11 mouse cellular contexts compared by ENCODE assay signal in the genomic region with DNA sequence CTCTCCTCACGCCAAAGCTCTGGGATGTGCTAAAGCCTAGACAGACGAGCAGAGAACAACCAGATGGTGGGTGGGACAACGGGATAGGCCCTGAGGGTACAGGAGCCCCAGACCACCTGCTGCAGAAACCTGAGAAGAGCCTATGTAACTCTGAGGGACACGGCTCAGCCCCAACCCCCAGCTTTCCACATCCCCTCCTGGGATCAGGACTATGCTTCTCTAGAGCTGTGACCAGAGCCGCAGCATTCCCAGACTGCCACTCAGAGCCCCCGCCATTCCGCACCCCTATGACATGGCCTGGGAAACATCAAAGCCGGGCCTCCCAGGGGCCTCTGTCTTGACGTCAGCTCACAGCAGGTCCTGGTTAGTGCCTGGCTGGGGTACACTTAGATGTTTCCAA. TPM values are rescaled to one million over a fixed set of nuclear protein-coding genes. Genes with fewer than 3 reads are reported as not detected.
DNase-seq lines count a peak whose midpoint lies in the region; ATAC-seq and TF ChIP-seq lines count a peak whose summit lies in the region.
"Had no signal": no experiment of that assay in that cellular context is flagged by ENCODE, and none has a peak within 500 bp of the region (broad histone marks: within the 10 kb centered on the region; RNA-seq: fewer than 3 reads in every experiment).

No protein-coding gene starts in this region.

- no peak for DNase-seq in hindbrain, postnatal 0 days (ENCODE audit: low spot score)
- DNase-seq in ES-E14 (ENCODE audit: low read depth, low spot score): no peak
- DNase-seq in embryonic facial prominence, embryonic 10.5 days (ENCODE audit: low spot score): peak; percentile 78
- DNase-seq in cerebellum, postnatal 25 days: no peak
- DNase-seq in spleen, adult 18-20 months: no peak
- DNase-seq: gastrocnemius, postnatal 25 days; kidney, adult 2 months; lung, postnatal 10 days had no signal

- no peaks in the 10 kb centered on the region for H3K27me3 ChIP-seq in hindbrain, embryonic 13.5 days
- no peaks in the 10 kb centered on the region for H3K27me3 ChIP-seq in hindbrain, postnatal 0 days (ENCODE audit: insufficient read depth, low read length)
- H3K27me3 ChIP-seq in embryonic facial prominence, embryonic 10.5 days (replicated peaks; ENCODE audit: low read depth, poor library complexity, severe bottlenecking): no peaks in the 10 kb centered on the region
- H3K27me3 ChIP-seq in limb, embryonic 13.5 days: no peaks in the 10 kb centered on the region

- in situ Hi-C loops in ES-E14 (cut with MboI; ENCODE audit: low sequenced_read_pairs in 2 of 2, unreplicated experiment in 2 of 2): no loop called here

- TF ChIP-seq CTCF in hindbrain, postnatal 0 days (IDR thresholded peaks at IDR 0.05; ENCODE audit: low read depth): no peak

- H3K27ac ChIP-seq in hindbrain, embryonic 13.5 days: 0 out of 2 replicates have a peak overlapping the region, but pooled peaks have one; percentile 58
- no peak overlapping the region for H3K27ac ChIP-seq in hindbrain, postnatal 0 days
- H3K27ac ChIP-seq in ES-E14 (ENCODE audit: insufficient read depth, low read depth, low read length, poor library complexity, severe bottlenecking): peak overlapping the region; percentile 36; the same call in 1 of the 2 replicates
- H3K27ac ChIP-seq in embryonic facial prominence, embryonic 10.5 days (replicated peaks): peak overlapping the region; percentile 81
- H3K27ac ChIP-seq in limb, embryonic 13.5 days: peak overlapping the region; percentile 73

- no peaks in the 10 kb centered on the region for H3K9me3 ChIP-seq in hindbrain, embryonic 13.5 days
- no peaks in the 10 kb centered on the region for H3K9me3 ChIP-seq in hindbrain, postnatal 0 days (ENCODE audit: low read length)
- H3K9me3 ChIP-seq in ES-E14 (ENCODE audit: control insufficient read depth, insufficient read depth, low read depth, low read length): no peaks in the 10 kb centered on the region
- no peaks in the 10 kb centered on the region; the same call in 1 of the 2 replicates for H3K9me3 ChIP-seq in embryonic facial prominence, embryonic 10.5 days
- H3K9me3 ChIP-seq in limb, embryonic 13.5 days: no peaks in the 10 kb centered on the region

- no peak overlapping the region for H3K4me2 ChIP-seq in hindbrain, embryonic 13.5 days
- no peak overlapping the region for H3K4me2 ChIP-seq in hindbrain, postnatal 0 days (ENCODE audit: low read depth, low read length)
- peak overlapping the region; percentile 34 for H3K4me2 ChIP-seq in limb, embryonic 13.5 days (replicated peaks)

- 47% methylated on average over 9 of the region's 9 CpGs for WGBS in hindbrain, embryonic 13.5 days
- 52% methylated on average over 9 of the region's 9 CpGs for WGBS in hindbrain, postnatal 0 days
- WGBS in embryonic facial prominence, embryonic 10.5 days: 20% methylated on average over 9 of the region's 9 CpGs
- WGBS in limb, embryonic 13.5 days: 10% methylated on average over 9 of the region's 9 CpGs

- peaks cover 17% of the 10 kb centered on the region for H3K4me1 ChIP-seq in hindbrain, embryonic 13.5 days (replicated peaks)
- H3K4me1 ChIP-seq in hindbrain, postnatal 0 days (ENCODE audit: insufficient read depth, low read length): no peaks in the 10 kb centered on the region
- peaks cover 1 to 29% of the 10 kb centered on the region in 2 experiments for H3K4me1 ChIP-seq in ES-E14 (ENCODE audit: control insufficient read depth in 2 of 2, insufficient read depth in 2 of 2, low read length in 2 of 2, poor library complexity in 1 of 2)
- H3K4me1 ChIP-seq in embryonic facial prominence, embryonic 10.5 days: peaks cover 25% of the 10 kb centered on the region
- H3K4me1 ChIP-seq in limb, embryonic 13.5 days: peaks cover 24% of the 10 kb centered on the region

- H3K9ac ChIP-seq in hindbrain, embryonic 13.5 days: no peak overlapping the region
- no peak overlapping the region for H3K9ac ChIP-seq in hindbrain, postnatal 0 days (replicated peaks; ENCODE audit: low read length)
- H3K9ac ChIP-seq in ES-E14 (ENCODE audit: insufficient read depth, low read depth, low read length, poor library complexity, severe bottlenecking): no peak overlapping the region
- H3K9ac ChIP-seq in limb, embryonic 13.5 days: peak overlapping the region; percentile 53

- H3K4me3 ChIP-seq in hindbrain, embryonic 13.5 days: no peak overlapping the region
- no peak overlapping the region for H3K4me3 ChIP-seq in hindbrain, postnatal 0 days (ENCODE audit: low read length)
- no peak overlapping the region for H3K4me3 ChIP-seq in ES-E14 (ENCODE audit: insufficient read depth in 1 of 2, low read depth in 1 of 2, low read length in 2 of 2, poor library complexity in 1 of 2, severe bottlenecking in 1 of 2)
- H3K4me3 ChIP-seq in embryonic facial prominence, embryonic 10.5 days: peak overlapping the region; percentile 31
- no peak overlapping the region for H3K4me3 ChIP-seq in limb, embryonic 13.5 days

- H3K36me3 ChIP-seq in hindbrain, embryonic 13.5 days: peaks cover 14% of the 10 kb centered on the region
- 0 out of 2 replicates have a peak, but pooled peaks cover 10% of the 10 kb centered on the region for H3K36me3 ChIP-seq in hindbrain, postnatal 0 days (ENCODE audit: insufficient read depth, low read length)
- H3K36me3 ChIP-seq in ES-E14 (ENCODE audit: control insufficient read depth, insufficient read depth, low read length, poor library complexity, severe bottlenecking): peaks cover 5% of the 10 kb centered on the region; the same call in 1 of the 2 replicates
- H3K36me3 ChIP-seq in embryonic facial prominence, embryonic 10.5 days (replicated peaks): peaks cover 51% of the 10 kb centered on the region
- peaks cover 37% of the 10 kb centered on the region for H3K36me3 ChIP-seq in limb, embryonic 13.5 days

- ATAC-seq in hindbrain, embryonic 13.5 days (ENCODE audit: low FRiP score): no peak
- no peak for ATAC-seq in hindbrain, postnatal 0 days
- peak; percentile 80 for ATAC-seq in limb, embryonic 13.5 days (ENCODE audit: low FRiP score, low read depth)

TF ChIP-seq in ES-E14, 5 proteins besides CTCF, POLR2A, EP300 and RAD21:
- TF ChIP-seq ZC3H11A (IDR thresholded peaks at IDR 0.05; ENCODE audit: borderline replicate concordance, low read depth, low read length): no peak
- no peak for TF ChIP-seq MAFK (IDR thresholded peaks at IDR 0.05; ENCODE audit: insufficient read depth, low read depth, low read length)
- no peak for TF ChIP-seq ZNF384 (IDR thresholded peaks at IDR 0.05; ENCODE audit: low read depth, low read length)
- no peak for TF ChIP-seq CHD2 (IDR thresholded peaks at IDR 0.05; ENCODE audit: low read depth, low read length)
- TF ChIP-seq HCFC1 (IDR thresholded peaks at IDR 0.05; ENCODE audit: borderline replicate concordance, insufficient read depth, low read length): no peak

RNA-seq across cellular contexts. Expression of gene Ptk7, which starts 34.7 kb away (rescaled TPM):
- polyA plus RNA-seq in hindbrain, embryonic 13.5 days (2015; fragmentation: Nextera tagmentation; extraction: Ambion mirVana): 39.9 and 40.7 TPM in 2 replicates
- total RNA-seq in hindbrain, postnatal 0 days (2014; rRNA removed): 77.6 and 79.3 TPM in 2 replicates
- 24.5 and 25.1 TPM in 2 replicates for polyA plus RNA-seq in hindbrain, postnatal 0 days (2015; fragmentation: Nextera tagmentation; extraction: Ambion mirVana)
- 200 and 384 TPM in 2 replicates for total RNA-seq in ES-E14 (2012; rRNA removed)
- 92.5 and 95.1 TPM in 2 replicates for polyA plus RNA-seq in embryonic facial prominence, embryonic 10.5 days (2016; fragmentation: Nextera tagmentation; extraction: Ambion mirVana)
- 128 and 138 TPM in 2 replicates for polyA plus RNA-seq in limb, embryonic 13.5 days (2015; fragmentation: Nextera tagmentation; extraction: Ambion mirVana)
- total RNA-seq: neutrophil, adult 5-6 weeks had no signal

RNA-seq across cellular contexts. Expression of gene Srf, which starts 38.6 kb away (rescaled TPM):
- polyA plus RNA-seq in hindbrain, embryonic 13.5 days (2015; fragmentation: Nextera tagmentation; extraction: Ambion mirVana): 4.6 and 4.8 TPM in 2 replicates
- 67.0 and 67.3 TPM in 2 replicates for total RNA-seq in hindbrain, postnatal 0 days (2014; rRNA removed)
- 3.0 and 3.8 TPM in 2 replicates for polyA plus RNA-seq in hindbrain, postnatal 0 days (2015; fragmentation: Nextera tagmentation; extraction: Ambion mirVana)
- 65.2 and 75.6 TPM in 2 replicates for total RNA-seq in ES-E14 (2012; rRNA removed)
- polyA plus RNA-seq in embryonic facial prominence, embryonic 10.5 days (2016; fragmentation: Nextera tagmentation; extraction: Ambion mirVana): 5.6 and 7.0 TPM in 2 replicates
- polyA plus RNA-seq in limb, embryonic 13.5 days (2015; fragmentation: Nextera tagmentation; extraction: Ambion mirVana): 5.8 and 7.3 TPM in 2 replicates

RNA-seq across cellular contexts. Expression of gene Cul9, which starts 48.4 kb away (rescaled TPM):
- 17.1 and 21.6 TPM in 2 replicates for polyA plus RNA-seq in hindbrain, embryonic 13.5 days (2015; fragmentation: Nextera tagmentation; extraction: Ambion mirVana)
- total RNA-seq in hindbrain, postnatal 0 days (2014; rRNA removed): 55.3 and 58.2 TPM in 2 replicates
- 12.2 and 14.4 TPM in 2 replicates for polyA plus RNA-seq in hindbrain, postnatal 0 days (2015; fragmentation: Nextera tagmentation; extraction: Ambion mirVana)
- total RNA-seq in ES-E14 (2012; rRNA removed): 1.8 and 4.5 TPM in 2 replicates
- polyA plus RNA-seq in embryonic facial prominence, embryonic 10.5 days (2016; fragmentation: Nextera tagmentation; extraction: Ambion mirVana): 5.2 and 6.1 TPM in 2 replicates
- polyA plus RNA-seq in limb, embryonic 13.5 days (2015; fragmentation: Nextera tagmentation; extraction: Ambion mirVana): 11.3 and 12.4 TPM in 2 replicates

RNA-seq across cellular contexts. Expression of gene Klc4, which starts 51.2 kb away (rescaled TPM):
- polyA plus RNA-seq in hindbrain, embryonic 13.5 days (2015; fragmentation: Nextera tagmentation; extraction: Ambion mirVana): 45.1 and 45.9 TPM in 2 replicates
- 25.1 and 32.1 TPM in 2 replicates for total RNA-seq in hindbrain, postnatal 0 days (2014; rRNA removed)
- 23.0 and 24.0 TPM in 2 replicates for polyA plus RNA-seq in hindbrain, postnatal 0 days (2015; fragmentation: Nextera tagmentation; extraction: Ambion mirVana)
- 17.8 and 20.7 TPM in 2 replicates for total RNA-seq in ES-E14 (2012; rRNA removed)
- 29.0 and 32.0 TPM in 2 replicates for polyA plus RNA-seq in embryonic facial prominence, embryonic 10.5 days (2016; fragmentation: Nextera tagmentation; extraction: Ambion mirVana)
- polyA plus RNA-seq in limb, embryonic 13.5 days (2015; fragmentation: Nextera tagmentation; extraction: Ambion mirVana): 26.4 and 26.5 TPM in 2 replicates

RNA-seq across cellular contexts. Expression of gene Mrpl2, which starts 51.4 kb away (rescaled TPM):
- 73.5 and 75.6 TPM in 2 replicates for polyA plus RNA-seq in hindbrain, embryonic 13.5 days (2015; fragmentation: Nextera tagmentation; extraction: Ambion mirVana)
- 55.4 and 67.2 TPM in 2 replicates for total RNA-seq in hindbrain, postnatal 0 days (2014; rRNA removed)
- 90.2 and 95.5 TPM in 2 replicates for polyA plus RNA-seq in hindbrain, postnatal 0 days (2015; fragmentation: Nextera tagmentation; extraction: Ambion mirVana)
- 205 and 261 TPM in 2 replicates for total RNA-seq in ES-E14 (2012; rRNA removed)
- 124 and 142 TPM in 2 replicates for polyA plus RNA-seq in embryonic facial prominence, embryonic 10.5 days (2016; fragmentation: Nextera tagmentation; extraction: Ambion mirVana)
- polyA plus RNA-seq in limb, embryonic 13.5 days (2015; fragmentation: Nextera tagmentation; extraction: Ambion mirVana): 104 and 106 TPM in 2 replicates
